Mouse (Mus musculus): Measurements from ENCODE around the gene Gm39115. TPM values are rescaled to one million over a fixed set of nuclear protein-coding genes. Genes with fewer than 3 reads are reported as not detected.
"Not testable (repeated sequence)": the region's sequence is repeated elsewhere in the genome, so short reads cannot be mapped to it uniquely, and the experiment has no call there.

Gm39115 gene
- not detected in 2 replicates for total RNA-seq (2021)
- long read RNA-seq: 0 reads

- not testable (repeated sequence) for DNase-seq
Measured at GRCm38 (mm10) chr7:142135934-142136333, at the start of gene Gm39115. Gene Gm39115 (minus strand): TSS chr7:142136034.

GRCm38 (mm10) chr7:142181021-142181420, 45.2 kb upstream of the Gm39115 start:
- DNase-seq: no peak

DNA sequence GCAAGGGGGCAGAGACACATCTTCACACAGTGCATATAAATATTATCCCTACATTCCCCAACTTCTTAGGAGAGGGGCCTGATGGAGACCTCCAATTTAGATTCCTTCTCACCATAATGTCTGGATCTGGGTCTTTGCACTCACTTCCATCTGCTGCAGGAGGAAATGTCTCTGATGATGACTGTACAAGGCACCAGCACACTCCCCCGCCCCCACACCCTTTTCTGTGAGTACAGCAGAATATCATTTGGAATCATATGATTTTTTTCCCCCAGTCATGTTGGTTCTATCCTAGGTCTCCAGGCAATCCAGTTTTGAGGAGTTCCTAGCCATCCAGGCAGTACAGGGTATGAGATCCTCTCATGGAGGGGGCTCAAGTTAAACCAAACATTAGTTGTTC, 42.9 kb upstream of the Gm39115 start:
- DNase-seq: no peak

DNA sequence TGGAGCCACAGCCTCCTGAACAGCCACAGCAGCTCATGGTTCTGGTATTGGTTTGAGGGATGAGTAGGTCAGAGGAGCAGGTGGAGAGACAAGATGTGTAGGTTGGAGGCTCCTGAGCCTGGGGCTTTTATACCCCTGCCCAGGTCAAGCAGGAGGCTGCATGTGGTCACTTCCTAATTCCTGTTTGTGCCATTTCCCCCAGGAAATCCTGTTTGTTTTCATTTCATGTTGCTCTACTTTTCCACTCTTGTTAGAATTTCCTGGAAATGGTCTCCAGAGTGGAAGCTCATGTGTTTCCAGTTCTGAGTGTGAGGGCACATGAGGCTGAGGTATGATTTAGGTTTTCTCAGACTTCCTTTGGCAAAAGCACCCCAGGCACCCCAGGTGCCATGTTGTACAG, 40.1 kb upstream of the Gm39115 start, which contains the start of gene Krtap5-2:
TSS of gene Krtap5-2 (minus strand) at position 101 of the 400 bp plus-strand sequence.
- not testable (repeated sequence) for DNase-seq

DNA sequence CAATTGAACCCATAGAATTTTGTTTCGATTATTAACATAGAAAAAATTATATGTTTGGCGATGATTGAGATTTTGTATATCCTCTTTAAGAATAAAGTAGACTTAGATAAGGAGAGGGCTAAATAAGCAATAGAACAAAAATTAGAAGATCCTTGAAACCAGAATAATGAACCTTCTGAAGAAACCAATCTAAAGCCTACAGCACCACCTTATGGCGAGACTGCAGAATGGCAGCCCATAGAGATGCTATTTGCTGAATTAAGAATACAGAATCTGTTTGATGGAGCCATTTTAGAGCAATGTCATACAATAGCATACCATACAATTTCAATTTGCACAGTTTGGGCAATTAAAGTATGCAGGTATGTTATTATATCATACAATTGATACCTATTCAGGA, 34.0 kb upstream of the Gm39115 start:
- DNase-seq: no peak

DNA sequence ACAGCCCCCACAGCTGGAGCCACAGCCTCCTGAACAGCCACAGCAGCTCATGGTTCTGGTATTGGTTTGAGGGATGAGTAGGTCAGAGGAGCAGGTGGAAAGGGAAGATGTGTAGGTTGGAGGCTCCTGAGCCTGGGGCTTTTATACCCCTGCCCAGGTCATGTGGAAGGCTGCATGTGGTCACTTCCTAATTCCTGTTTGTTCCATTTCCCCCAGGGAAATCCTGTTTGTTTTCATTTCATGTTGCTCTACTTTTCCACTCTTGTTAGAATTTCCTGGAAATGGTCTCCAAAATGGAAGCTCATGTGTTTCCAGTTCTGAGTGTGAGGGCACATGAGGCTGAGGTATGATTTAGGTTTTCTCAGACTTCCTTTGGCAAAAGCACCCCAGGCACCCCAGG, 29.8 kb upstream of the Gm39115 start, which contains the start of gene Gm4553:
TSS of gene Gm4553 (minus strand) at position 101 of the 400 bp plus-strand sequence.
- not testable (repeated sequence) for DNase-seq

DNA sequence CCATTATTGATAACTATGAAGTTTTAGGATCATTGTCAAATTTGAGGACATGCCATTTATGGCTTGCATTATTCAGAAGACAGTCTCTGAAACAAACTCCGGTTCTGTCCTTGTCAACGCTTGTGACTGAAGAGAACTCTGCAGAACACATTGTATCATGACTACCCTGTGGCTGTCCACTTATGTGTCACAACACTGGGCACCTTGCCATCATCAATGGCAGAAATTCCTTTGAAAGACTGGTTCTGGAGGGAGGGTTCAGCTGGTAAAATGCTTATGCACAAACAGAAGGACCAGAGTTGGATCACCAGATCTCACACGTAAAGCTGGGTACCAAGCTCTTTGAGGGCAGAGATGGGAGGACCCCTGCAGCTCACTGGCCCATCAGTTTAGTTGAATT, 23.5 kb upstream of the Gm39115 start:
- peak; percentile 40 for DNase-seq

- not testable (repeated sequence) for DNase-seq
Measured at GRCm38 (mm10) chr7:142157013-142157412, 21.2 kb upstream of the Gm39115 start, which contains the start of gene Gm29735. Gene Gm29735 (minus strand): TSS chr7:142157113.

- DNase-seq: no peak
Measured at GRCm38 (mm10) chr7:142155308-142155707, 19.5 kb upstream of the Gm39115 start.

DNA sequence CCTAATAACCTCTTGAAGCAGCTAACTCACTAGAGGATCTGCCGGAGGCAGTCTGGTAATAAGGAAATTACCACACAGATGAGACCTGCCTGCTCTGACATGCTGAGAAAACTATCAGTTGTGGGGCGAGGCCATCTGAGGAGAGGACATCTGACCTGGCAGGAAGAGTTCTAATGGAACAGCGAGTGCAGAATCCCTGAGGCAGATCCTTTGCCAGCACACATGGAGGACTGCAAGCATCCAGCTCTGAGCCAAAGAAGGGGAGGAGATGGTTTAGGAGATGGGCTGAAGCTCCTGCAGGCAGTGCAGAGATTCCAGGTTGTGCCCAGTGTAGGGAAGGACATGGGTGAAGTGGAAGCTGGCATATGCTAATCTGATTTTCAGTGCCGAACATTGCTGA, 16.4 kb upstream of the Gm39115 start:
- DNase-seq: no peak

DNA sequence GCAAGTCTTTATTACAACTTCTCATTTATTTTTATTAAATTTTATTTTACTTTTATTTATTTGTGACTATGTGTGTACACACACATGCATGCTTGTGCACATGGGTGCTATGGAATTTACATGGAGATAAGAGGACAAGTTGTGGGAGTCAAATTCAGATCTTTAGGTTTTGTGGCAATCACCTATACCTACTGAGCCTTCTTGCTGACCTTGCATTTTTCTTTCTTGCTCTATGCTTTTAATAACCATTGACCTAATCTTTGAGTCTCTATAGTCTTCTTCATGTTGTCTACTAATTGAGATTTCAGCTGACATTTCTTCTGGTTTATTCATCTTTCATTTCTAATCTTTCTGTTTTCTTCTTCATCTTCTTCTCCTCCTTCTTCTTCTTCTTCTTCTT, 12.8 kb upstream of the Gm39115 start:
- no peak for DNase-seq

- DNase-seq: peak; percentile 28
Measured at GRCm38 (mm10) chr7:142146033-142146432, 10.2 kb upstream of the Gm39115 start.

DNA sequence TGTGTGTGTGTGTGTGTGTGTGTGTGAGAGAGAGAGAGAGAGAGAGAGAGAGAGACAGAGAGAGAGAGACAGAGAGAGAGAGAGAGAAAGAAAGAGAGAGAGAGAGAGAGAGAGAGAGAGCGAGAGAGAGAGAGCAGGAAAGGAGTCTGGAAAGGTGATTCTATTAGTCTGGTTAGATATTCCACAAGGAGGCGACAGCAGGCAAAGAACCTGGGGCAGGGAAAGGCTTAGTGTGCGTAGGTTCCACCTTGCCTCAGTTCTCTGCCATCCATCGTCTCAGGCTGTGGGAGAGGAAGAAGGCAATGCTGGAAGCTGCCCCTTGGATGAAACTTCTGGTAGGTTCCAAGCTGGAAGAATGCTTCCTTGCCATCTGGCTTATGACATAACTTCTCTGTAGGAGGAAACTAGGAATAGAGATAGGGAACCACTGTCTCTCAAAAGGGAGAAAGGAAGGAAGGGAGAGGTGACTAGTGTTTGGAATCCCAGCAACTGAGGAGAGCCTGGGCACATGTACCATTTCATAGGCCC, 9.6 kb upstream of the Gm39115 start:
- DNase-seq: no peak

DNA sequence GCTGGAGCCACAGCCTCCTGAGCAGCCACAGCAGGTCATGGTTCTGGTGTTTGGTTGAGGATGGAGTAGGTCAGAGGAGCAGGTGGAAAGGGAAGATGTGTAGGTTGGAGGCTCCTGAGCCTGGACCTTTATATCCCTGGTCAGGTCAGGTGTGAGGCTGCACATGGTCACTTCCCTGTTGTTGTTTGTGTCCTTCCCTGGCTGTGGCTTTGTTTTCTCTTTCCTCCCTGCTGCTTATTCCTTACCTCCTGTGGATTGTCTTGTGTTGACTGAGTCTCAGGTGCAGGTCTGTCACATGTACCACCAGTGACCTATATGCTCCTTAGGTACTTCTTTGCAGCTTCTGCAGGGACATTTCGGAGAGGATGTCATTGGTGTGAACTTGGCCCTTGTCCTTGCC, 8.7 kb upstream of the Gm39115 start, which contains the start of gene Gm45337:
TSS of gene Gm45337 (minus strand) at position 101 of the 400 bp plus-strand sequence.
- no peak for DNase-seq

- DNase-seq: not testable (repeated sequence)
Measured at GRCm38 (mm10) chr7:142143506-142144010, 7.7 kb upstream of the Gm39115 start.

DNA sequence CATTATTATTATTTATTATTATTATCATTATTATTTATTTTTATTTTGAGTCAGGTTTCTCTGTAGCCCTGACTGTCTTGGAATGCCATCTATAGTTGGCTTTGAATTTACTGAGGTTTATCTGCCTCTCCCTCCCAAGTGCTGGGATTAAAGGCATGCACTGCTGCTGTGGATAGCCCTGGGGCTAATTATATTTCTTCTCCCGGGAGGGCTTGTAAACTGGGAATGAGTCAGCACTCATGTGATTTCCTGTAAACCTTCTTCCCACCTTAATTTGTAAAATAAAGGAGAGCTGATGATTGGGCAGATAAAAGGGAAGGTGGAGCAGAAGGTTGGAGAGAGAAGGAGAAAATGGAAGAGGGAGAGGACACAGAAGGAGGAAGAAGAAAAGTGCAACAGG, 4.9 kb upstream of the Gm39115 start:
- no peak for DNase-seq

- DNase-seq: no peak
Measured at GRCm38 (mm10) chr7:142134206-142134995, 1.4 kb downstream of the Gm39115 start.

GRCm38 (mm10) chr7:142128843-142129242, 7.0 kb downstream of the Gm39115 start:
- DNase-seq: no peak

GRCm38 (mm10) chr7:142120629-142121028, 15.2 kb downstream of the Gm39115 start, which contains the start of gene Gm45618:
Gene Gm45618 (minus strand): TSS chr7:142120729.
- DNase-seq: not testable (repeated sequence)

DNA sequence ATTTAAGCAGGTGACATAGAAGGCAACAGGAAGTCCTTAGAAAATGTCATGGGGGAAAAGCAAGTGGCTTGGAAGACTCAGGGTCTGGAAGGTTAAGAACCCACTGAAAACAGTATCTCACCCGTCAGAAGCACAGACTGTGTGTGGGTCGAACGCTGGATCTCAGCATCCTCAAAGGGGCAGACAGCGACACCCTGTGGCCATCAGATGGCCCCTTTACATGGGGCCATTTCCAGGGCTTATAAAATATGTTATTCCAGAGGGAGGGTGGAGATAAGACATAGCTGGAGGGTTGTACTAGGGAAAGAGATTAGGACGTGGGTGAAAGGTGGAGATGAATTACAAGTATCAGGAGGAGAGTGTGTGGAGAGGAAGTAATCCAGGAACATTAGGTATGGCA, 16.2 kb downstream of the Gm39115 start:
- peak; percentile 38 for DNase-seq

DNA sequence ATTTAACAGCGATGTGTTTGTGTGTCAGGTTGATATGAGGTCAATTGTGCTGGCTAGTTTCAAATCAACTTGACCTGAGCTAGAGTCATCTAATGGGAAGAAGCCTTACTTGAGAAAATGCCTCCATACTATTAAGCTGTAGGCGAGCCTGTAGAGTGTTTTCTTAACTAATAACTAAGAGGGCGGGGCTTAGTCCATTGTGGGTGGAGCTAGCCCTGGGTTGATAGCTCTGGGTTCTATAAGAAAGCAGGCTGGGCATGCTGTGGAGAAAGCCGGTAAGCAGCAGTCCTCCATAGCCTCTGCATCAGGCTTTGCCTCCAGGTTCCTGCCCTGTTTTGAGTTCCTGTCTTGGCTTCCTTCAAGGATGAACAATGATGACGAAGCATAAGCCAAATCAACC, 31.1 kb downstream of the Gm39115 start:
- DNase-seq: no peak

- DNase-seq: peak; percentile 84
Measured at GRCm38 (mm10) chr7:142097776-142098175, 38.1 kb downstream of the Gm39115 start.

- no peak for DNase-seq
Measured at GRCm38 (mm10) chr7:142096701-142097100, 39.1 kb downstream of the Gm39115 start.
